Mouse (Mus musculus): ENCODE data around the gene Pms1. TPM values are rescaled to one million over a fixed set of nuclear protein-coding genes. Genes with fewer than 3 reads are reported as not detected.

Gene Pms1
- total RNA-seq, 2 experiments from 2014 or later, result 24.9 to 26.0 TPM

DNA sequence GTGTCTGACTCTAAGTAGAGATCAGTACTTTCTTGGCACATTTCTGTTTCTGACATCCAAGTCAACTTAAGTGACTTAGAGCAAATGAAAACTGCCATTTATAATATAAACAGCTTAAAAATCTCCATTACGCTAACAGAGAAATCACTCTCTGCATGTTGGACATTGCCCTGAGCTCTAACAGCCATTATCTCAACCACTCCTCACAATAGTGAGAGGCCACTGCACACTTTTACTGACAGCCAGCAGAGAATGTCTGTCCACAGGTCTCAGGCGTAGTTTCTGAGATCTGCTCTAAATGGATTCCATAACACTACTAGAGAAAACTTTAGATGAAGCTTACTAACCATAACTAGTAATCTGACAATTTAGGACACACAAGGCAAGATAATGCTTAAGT is 92.9 kb downstream of the Pms1 start:
- DNase-seq (ENCODE audit: low spot score in 2 of 2), result no peak
- intact Hi-C loops (cut with DNase I), result no loop called here

DNA sequence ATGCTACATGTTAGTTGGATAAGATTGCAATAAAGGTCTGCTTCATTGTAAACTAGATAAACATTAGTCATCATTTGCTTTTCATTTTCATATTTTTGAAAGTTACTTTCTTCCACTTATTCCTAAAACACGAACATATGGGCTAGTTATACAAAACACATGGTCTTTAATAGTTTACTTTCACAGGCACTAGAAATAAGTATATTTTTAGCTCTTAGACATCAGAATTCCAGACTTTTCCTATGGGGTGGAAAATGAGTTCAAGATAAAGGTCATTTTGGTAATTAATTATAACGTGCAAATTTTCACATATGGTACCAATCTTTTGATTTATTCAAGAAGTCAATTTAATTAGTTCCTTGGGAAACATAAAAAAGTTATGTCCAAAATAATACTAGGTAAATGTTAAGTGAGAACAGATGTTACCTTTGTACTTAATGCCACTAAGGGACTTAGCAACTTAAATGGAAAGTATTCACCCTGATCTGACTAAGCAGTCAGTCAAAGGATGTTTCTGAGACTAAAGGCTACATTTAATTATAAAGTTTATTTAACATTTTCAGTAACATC is 95.1 kb downstream of the Pms1 start:
- DNase-seq (ENCODE audit: low spot score in 2 of 2), result no peak
- intact Hi-C loops (cut with DNase I), result no loop called here

- intact Hi-C loops (cut with DNase I), result no loop called here
- no peak for DNase-seq (ENCODE audit: low spot score in 2 of 2)
Measured at GRCm38 (mm10) chr1:53194536-53194935, 102.3 kb downstream of the Pms1 start.

- intact Hi-C loops (cut with DNase I), result no loop called here
- no peak for DNase-seq (ENCODE audit: low spot score in 2 of 2)
Measured at GRCm38 (mm10) chr1:53191234-53191633, 105.6 kb downstream of the Pms1 start.

GRCm38 (mm10) chr1:53189620-53190019 is 107.2 kb downstream of the Pms1 start:
- no peak for DNase-seq (ENCODE audit: low spot score in 2 of 2)
- intact Hi-C loops (cut with DNase I), result no loop called here

- intact Hi-C loops (cut with DNase I), result no loop called here
- no peak for DNase-seq (ENCODE audit: low spot score in 2 of 2)
Measured at GRCm38 (mm10) chr1:53187536-53187935, 109.3 kb downstream of the Pms1 start, which contains the start of gene 1700019A02Rik. 1700019A02Rik (minus strand) TSS chr1:53187636.

- DNase-seq (ENCODE audit: low spot score in 2 of 2), result no peak
- intact Hi-C loops (cut with DNase I), result no loop called here
Measured at GRCm38 (mm10) chr1:53186301-53186700, 110.5 kb downstream of the Pms1 start.

GRCm38 (mm10) chr1:53157715-53158114 is 139.1 kb downstream of the Pms1 start:
- DNase-seq (ENCODE audit: low spot score in 2 of 2), result no peak
- intact Hi-C loops (cut with DNase I), result no loop called here

Other genes with a start within 250 kb of the Pms1 start
- under 1 TPM; 0.57 to 0.97 TPM for gene Mstn, start 235.4 kb downstream of the Pms1 start, total RNA-seq (2021)
- gene 1700019A02Rik, start 109.4 kb downstream of the Pms1 start, total RNA-seq (2021), result not detected
- gene Ormdl1, start 77 bp upstream of the Pms1 start, total RNA-seq (2021), result 10 to 100 TPM in 1 of 2 experiments, 1 to 10 TPM in 1; 7.3 to 10.3 TPM
- 1 to 10 TPM in 1 of 2 experiments, not detected in 1; 1.8 TPM for gene Gm28778, start 93 bp upstream of the Pms1 start, total RNA-seq (2021)
- gene Osgepl1, start 16.6 kb upstream of the Pms1 start, total RNA-seq (2021), result 10 to 100 TPM; 19.6 to 21.3 TPM
- 1 to 10 TPM in 1 of 2 experiments, not detected in 1; 3.5 TPM for gene Asdurf, start 55.6 kb upstream of the Pms1 start, total RNA-seq (2021)
- gene Gm28551, start 55.6 kb upstream of the Pms1 start, total RNA-seq (2021), result not detected
- 10 to 100 TPM; 25.0 to 26.7 TPM for gene Asnsd1, start 55.7 kb upstream of the Pms1 start, total RNA-seq (2021)

All from left cerebral cortex, postnatal 36 days (tissue).